Mouse (Mus musculus): Measurements from ENCODE around the gene Gcnt2.

The Gcnt2 gene

DNA sequence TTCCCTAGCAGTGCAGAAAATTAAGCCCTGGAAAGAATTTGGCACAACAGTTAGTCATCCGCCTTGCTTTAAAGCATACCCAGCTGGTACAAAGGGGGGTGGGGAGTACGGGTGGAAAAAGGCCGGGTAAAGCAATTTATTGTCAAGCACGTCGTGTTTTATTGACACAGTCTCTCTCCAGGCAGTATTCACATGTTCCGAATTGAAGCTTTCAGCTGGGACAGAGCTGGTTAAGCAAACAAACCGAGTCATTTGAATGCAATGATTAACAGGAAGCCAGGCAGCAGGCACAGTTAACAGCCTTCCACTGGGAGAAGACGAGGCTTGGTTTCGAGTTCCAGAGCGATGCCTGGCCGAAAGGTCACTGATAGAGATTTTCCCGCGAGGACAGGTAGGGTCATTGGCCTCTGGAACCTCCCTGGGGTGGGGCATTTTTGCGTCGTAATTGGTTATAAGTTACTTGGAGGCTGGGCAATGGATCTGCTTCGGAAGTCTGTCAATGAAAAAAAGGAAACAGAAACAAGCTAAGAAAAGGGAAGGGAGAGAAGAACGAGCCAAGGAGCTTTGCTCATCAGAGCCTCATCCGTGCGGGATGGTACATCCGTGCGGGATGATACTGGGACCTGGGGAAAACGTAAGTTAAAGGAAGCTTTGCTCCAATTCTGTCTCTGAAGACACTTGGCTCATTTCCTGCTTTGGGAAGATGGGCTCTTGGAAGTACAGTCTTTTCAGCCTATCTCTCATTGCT, at the start of gene Gcnt2:
TSS of gene Gcnt2 (plus strand) at position 103 of the 748 bp plus-strand sequence.
- peak; percentile 54 to 71 for DNase-seq

DNA sequence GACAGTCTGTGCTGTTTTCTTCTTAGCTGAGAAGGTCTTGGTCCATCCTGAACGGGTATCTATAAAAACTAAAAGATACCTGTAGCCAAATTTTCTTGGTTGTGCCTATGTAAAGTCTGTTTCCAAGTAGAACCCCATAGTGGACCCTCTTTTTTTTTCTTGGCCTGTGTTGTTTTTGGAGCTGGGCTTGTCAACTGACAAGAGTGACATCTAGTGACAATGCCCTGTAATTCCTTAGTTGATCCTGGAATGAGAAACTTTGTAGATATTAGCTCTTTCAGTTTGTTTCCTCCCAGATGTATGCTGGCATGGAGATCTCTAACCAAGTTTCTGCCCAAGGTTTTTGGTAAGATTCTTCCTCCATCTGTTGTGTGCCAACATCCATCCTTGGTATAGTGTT, 38.9 kb upstream of the Gcnt2 start:
- DNase-seq: no peak

- DNase-seq: no peak
Measured at GRCm38 (mm10) chr13:40821911-40822310, 37.6 kb upstream of the Gcnt2 start.

GRCm38 (mm10) chr13:40841146-40841787, 18.3 kb upstream of the Gcnt2 start:
- no peak for DNase-seq

GRCm38 (mm10) chr13:40842141-40842540, 17.4 kb upstream of the Gcnt2 start:
- no peak for DNase-seq

GRCm38 (mm10) chr13:40843418-40844067, 16.0 kb upstream of the Gcnt2 start:
- peak; percentile 81 to 86 for DNase-seq

DNA sequence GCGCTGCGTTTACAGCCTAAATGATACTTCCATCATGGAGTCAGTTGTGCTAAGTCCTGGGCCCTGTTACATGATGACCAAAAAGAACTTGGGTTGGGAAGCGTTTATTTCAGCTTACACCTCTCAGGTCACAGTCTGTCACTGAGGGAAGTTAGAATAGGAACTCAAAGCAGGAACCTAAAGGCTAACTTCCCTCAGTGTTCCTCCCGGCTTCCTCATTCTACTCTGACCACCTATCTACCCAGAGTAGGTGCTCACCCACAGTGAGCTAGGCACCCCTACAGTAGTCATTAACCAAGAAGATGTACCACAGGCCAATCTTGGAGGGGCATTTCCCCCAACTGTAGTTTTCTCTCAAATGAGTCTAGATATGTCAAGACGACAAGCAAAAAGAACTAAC, 15.4 kb upstream of the Gcnt2 start:
- DNase-seq: no peak

- no peak for DNase-seq
Measured at GRCm38 (mm10) chr13:40845951-40846350, 13.6 kb upstream of the Gcnt2 start.

- peak in 1 of 2 experiments; percentile 44 for DNase-seq
Measured at GRCm38 (mm10) chr13:40846375-40846774, 13.2 kb upstream of the Gcnt2 start.

- no peak for DNase-seq
Measured at GRCm38 (mm10) chr13:40847898-40848297, 11.7 kb upstream of the Gcnt2 start.

DNA sequence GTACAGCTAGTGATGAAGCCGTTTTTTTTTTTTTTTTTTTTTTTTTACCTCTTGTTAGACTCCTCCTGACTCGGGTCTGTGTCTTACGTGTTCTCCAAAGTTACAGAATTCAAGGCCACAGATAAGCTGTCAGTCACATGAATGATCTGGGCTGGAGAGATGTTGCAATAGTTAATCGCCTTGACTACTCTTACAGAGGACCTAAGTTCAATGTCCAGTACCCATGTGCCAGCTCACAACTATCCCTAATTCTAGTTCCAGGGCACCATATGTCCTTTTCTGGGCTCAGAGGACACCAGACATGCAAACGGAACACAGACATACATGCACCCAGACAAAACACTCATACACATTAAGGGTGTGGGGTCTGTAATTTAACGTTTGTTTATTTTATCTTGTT, 8.9 kb upstream of the Gcnt2 start:
- DNase-seq: no peak

- DNase-seq: no peak
Measured at GRCm38 (mm10) chr13:40851281-40851680, 8.3 kb upstream of the Gcnt2 start.

- peak in 1 of 2 experiments; percentile 12 for DNase-seq
Measured at GRCm38 (mm10) chr13:40851961-40852360, 7.6 kb upstream of the Gcnt2 start.

DNA sequence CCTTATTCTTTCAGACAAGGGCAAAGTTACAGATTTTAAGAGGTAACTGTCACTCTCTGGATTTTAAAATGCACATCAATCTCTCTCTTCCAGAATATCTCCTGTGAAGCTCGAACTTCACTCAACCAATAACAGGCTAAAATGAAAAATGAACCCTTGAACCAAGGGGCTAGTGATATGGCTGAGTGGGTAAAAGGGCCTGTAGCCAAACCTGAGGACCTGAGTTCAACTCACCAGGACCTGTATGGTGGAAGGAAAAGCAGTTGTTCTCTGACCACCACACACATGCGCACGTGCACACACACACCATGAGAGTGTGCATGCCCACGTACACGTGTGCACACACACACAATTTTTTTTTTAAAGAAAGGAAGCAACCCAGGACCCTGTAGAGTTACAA, 6.8 kb upstream of the Gcnt2 start:
- no peak for DNase-seq

DNA sequence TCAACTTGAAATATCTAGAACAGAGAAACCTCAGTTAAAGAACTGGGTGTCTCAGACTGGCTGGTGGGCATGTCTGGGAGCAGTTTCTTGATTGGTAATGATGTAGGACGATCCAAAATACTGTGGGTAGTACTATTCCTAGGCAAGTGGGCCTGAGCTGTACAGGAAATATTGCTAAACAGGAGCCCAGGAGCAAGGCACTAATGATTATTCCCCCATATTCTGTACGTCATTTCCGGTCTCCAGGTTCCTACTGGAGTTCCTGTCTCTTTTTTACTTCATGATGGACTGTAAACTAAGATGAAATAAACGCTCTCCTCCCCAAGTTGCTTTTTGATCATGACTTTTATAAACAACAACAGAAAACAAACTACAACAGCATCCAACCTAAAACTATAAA, 5.7 kb upstream of the Gcnt2 start:
- DNase-seq: no peak

DNA sequence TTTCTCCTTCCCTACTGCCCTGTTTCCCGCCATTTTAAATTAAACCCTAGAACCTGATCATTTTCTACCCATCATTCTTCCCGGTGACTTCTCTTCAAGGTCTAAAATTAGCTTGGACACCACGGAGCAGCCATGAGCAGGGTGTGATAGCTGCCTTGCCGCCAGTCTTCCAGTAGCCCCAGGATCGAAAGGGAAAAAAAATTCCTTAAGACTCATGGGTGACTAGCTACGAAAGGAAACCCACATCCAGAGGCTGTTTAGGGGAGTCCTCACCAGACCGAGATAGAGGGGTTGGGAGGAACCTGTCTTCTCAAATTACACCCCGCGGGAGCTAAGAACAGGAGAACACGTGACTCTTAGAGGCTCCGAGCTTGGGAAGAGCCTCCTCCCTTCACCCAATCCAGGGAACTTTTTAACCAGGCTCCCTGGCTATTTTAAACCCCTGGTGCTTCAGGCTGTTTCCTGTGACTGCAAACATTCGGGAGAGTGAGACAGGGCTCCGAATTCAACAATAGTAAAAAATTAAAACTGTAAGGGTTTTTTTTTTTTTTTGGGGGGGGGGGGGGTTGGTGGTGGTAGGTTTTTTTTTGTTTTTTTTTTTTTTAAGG, 5.0 kb upstream of the Gcnt2 start:
- peak; percentile 37 to 66 for DNase-seq

GRCm38 (mm10) chr13:40855266-40855665, 4.3 kb upstream of the Gcnt2 start:
- no peak for DNase-seq

- DNase-seq: no peak
Measured at GRCm38 (mm10) chr13:40856786-40857185, 2.8 kb upstream of the Gcnt2 start.

- DNase-seq: no peak
Measured at GRCm38 (mm10) chr13:40857281-40857818, 2.2 kb upstream of the Gcnt2 start.

GRCm38 (mm10) chr13:40859225-40859624, 329 bp upstream of the Gcnt2 start:
- DNase-seq: no peak

- no peak for DNase-seq
Measured at GRCm38 (mm10) chr13:40863006-40863405, 3.5 kb downstream of the Gcnt2 start.

DNA sequence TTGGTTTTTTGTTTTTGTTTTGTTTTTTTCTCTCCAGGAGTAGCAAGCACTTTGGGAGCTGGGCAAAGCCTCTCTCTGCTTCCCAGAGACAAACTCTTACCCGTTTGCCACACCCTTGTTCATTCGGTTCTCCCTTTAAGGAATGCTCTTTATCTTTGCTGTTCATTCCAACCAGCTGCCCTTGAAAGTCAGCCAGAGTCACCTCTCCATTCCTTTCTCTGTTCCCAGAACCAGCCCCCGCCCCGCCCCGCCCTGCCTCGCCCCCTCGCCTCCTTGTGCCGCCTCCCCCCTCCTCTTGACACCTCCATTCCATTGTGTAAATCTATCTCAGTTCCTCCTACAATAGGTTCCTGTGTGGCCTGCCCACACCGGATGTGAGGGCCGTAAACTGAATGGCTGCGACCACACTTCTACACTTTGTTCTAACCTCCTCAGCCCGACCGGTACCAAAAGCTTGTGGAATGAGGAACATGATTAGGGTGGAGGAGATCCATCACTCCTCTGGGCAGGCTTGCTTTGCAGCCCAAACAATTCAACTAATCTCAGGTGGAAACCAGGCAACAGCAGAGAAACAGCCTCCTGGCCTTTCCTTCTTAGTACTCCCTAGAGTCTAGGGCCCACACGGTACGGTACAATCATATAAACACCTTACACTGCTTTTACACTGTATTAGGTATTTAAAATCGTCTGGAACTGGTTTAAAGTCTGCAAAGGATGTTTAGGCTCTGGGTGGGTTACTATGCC, 9.5 kb downstream of the Gcnt2 start:
- DNase-seq: peak; percentile 41 to 53

Data from kidney, postnatal 4 days (tissue).